Mouse (Mus musculus): Measurements from ENCODE around the gene Tmub1.

Gene Tmub1

DNA sequence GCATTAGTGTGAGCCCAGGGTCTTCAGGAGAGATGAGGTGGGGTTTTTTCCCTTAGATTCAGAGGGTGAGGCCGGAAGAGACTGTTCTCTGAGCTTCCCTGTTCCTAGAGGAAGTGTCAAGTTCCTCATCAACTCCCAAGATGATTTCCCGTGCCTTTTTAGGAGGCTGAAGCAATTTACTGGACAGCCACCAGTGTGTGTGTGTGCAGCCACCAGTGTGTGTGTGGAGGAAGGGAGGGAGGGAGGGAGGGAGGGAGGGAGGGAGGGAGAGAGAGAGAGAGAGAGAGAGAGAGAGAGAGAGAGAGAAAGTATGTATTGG lies 6.3 kb upstream of the Tmub1 start:
- DNase-seq (ENCODE audit: low spot score), result no peak

DNA sequence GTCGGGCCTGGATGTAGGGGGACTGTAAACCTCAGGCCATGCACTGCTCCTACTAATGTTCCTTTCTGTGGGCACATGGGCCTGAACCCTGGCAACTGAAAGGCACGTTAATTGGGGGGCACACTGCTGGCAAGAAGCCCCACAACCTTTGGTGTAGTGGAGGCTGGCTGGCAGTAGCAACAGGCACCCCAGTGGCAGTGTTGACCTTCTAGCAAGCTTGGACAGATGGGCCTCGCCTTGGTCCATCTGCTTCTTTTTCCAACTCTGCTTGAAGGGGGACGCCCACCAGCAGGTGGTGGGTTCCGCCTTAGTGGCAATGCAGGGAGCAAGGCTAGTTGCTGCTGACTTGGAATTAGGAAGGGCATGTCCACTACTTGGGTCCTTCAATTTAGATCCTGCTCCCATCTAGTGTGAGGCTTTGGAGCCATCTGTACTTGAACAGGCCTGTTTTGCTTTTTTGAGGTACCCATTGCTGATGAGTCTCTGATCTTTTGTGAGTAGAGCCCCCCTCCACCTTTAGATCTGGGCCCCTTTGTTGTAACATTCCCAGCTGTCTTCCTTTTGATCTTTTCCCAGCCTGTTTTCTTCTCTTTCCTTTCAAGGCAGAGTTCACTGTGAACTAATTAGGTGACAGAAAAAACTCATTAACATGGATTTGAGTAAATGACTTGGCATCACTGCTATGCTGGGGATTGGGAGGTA lies 5.8 kb upstream of the Tmub1 start:
- DNase-seq (ENCODE audit: low spot score), result no peak

GRCm38 (mm10) chr5:24452691-24453233 lies 5.1 kb upstream of the Tmub1 start:
- DNase-seq (ENCODE audit: low spot score), result peak; percentile 38

DNA sequence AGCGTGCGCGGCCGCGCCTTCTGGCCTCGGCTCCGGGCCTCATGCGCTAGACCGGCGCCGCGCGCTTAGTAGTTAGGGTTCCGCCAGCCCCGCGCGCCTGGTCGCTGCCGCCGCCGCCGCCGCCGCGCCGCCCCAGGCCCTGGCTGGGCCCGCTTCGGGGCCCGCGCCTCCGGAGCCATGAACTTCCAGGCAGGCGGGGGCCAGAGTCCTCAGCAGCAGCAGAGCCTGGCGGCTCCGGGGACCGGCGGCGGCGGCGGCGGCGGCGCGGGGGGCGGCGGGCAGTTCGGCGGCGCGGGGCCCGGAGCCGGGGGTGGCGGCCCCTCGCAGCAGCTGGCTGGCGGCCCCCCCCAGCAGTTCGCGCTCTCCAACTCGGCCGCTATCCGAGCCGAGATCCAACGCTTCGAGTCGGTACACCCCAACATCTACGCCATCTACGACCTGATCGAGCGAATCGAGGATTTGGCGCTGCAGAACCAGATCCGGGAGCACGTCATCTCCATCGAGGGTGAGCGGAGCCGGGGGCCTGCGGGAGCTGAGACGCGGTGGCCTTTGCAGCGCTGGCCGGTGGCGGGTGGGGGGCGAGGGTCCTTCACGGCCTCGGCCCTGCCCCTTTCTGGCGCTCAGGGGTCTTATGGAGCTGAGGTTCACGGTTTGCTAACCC lies 4.5 kb upstream of the Tmub1 start, which contains the start of gene Agap3:
TSS of gene Agap3 (plus strand) at position 148 of the 661 bp plus-strand sequence.
- DNase-seq (ENCODE audit: low spot score), result no peak

- peak; percentile 92 for DNase-seq (ENCODE audit: low spot score)
Measured at GRCm38 (mm10) chr5:24451264-24452029, 3.8 kb upstream of the Tmub1 start.

DNA sequence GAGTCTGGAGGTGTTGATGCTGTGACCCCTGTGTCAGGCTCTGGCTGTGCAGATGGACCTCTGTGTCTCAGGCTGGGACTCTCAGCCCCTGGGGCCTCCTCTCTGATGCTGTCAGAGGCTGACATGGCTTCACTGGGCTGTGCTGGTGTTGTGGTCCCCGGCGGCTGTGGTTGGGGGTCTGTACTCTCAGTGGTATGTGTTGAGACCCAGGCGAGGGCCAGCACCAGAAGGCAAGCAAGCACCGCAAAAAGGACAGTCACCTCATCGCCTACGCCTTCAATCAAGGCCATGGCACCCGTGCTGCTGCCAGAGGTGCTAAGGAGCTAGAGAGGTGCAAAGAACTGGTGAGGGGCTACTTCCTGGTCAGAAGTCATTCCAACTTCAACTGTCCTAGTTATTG lies 1.0 kb downstream of the Tmub1 start:
- no peak for DNase-seq (ENCODE audit: low spot score)

DNA sequence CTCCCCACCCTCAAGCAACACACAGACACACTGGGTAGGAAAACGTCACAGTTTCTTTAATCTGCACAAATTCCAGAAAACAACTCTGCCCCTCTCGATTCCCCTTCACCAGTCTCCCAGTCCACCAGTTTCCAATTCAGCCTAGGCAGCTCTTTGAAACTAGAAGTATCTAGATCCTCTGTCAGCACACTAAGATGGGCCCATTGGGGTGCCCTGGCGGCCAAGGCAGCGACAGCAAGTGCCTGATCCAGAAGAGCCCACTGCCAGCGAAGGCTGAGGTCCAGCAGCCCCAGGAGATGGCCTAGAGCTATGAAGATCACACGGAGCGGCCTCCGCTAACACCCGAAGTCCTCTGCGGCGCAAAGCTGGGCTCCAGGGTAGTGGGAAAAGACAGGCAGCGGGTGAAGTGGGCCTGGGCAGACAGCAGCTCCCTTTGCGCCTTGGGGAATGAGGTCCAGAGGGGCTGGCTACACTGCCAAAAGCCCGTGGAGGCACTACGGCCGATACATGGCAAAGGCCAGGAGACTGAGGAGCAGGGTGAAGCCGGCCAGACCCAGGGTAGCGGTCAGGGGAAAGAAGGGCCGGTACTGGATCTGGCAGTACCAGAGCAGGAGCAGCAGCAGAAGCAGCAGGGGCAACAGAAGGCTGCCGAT lies 2.1 kb downstream of the Tmub1 start:
- DNase-seq (ENCODE audit: low spot score), result no peak

- DNase-seq (ENCODE audit: low spot score), result peak; percentile 93
Measured at GRCm38 (mm10) chr5:24444746-24445427, 2.8 kb downstream of the Tmub1 start, which contains the start of gene Fastk. TSS of gene Fastk (minus strand) at chr5:24445287.

DNA sequence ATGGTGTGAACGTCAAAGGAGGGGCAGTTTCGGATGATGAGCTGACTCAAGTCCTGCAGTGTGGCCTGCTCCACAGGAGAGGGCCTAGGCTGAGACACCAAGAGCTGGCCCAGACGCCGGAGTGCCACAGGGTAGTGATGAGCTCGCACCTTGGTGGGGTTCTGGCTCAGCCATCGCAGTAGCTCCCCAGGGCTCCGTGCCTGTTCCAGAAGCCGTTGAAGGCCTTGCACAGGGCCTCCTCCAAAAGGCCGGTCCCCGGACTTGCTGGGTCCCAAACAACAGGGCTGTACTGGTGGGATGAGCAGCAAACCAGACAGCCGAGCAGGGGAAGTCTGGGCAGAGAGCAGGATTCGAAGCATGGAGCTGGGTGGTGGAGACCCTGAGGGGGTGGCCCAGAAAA lies 3.7 kb downstream of the Tmub1 start:
- no peak for DNase-seq (ENCODE audit: low spot score)

DNA sequence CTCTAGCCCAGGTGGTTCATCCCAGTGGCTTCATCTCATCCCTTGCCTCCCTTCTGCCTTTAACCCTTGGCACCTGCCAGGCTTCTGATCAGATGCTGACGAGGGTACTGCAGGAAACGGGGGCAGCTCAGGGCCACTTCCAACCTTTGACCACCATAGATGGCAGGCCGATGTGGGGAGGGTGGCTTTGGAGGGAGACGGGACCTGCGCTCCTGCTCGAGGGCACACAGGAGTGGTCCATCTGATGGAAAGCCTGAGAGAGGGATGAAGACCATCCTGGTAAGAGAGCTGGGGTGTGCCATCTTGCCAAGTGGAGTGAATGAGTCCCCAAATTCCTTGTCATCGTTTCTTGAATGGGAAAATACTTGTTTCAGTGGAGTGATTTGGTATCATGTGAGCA lies 4.5 kb downstream of the Tmub1 start:
- DNase-seq (ENCODE audit: low spot score), result no peak

DNA sequence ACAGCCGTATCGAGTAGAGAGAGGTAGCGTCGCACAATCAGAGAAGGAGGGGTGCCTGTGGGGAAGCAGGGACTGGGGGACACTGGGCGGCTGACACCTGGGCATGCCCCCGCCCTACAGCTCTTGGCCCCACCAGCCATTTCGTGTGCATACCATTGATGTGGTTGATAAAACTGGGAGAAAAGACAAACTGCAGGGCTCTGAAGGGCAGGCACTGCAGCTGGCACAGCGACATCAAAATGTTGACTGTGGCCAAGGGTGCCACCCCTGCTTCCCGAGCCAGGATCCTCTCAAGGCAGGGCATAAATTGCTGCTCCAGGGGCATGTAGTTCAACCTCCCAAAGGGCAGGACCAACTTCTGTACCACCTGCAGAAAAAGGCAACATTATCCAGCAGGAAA lies 5.6 kb downstream of the Tmub1 start:
- no peak for DNase-seq (ENCODE audit: low spot score)

- DNase-seq (ENCODE audit: low spot score), result no peak
Measured at GRCm38 (mm10) chr5:24441187-24441586, 6.5 kb downstream of the Tmub1 start.

GRCm38 (mm10) chr5:24433993-24434392 lies 13.7 kb downstream of the Tmub1 start:
- no peak for DNase-seq (ENCODE audit: low spot score)

DNA sequence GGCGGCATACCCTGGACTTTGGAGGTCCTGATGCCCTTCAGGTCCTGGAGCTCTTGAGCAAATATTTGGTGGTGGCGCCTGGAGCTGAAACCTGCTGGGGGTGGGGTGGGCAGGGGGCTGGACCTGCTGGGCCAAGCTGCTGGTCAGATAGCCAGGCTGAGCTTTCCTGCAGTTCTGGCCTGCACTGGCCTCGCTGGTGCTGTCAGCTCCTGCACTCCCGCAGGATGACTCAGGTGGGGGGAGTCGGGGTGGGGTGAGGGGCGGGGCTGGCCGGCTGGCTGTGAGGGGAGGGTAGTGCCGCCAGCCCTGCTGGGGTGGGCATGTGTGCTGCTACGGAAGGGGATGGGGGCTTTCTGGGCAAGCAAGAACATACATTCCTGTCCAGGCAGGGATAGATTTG lies 19.1 kb downstream of the Tmub1 start:
- peak; percentile 76 for DNase-seq (ENCODE audit: low spot score)

DNA sequence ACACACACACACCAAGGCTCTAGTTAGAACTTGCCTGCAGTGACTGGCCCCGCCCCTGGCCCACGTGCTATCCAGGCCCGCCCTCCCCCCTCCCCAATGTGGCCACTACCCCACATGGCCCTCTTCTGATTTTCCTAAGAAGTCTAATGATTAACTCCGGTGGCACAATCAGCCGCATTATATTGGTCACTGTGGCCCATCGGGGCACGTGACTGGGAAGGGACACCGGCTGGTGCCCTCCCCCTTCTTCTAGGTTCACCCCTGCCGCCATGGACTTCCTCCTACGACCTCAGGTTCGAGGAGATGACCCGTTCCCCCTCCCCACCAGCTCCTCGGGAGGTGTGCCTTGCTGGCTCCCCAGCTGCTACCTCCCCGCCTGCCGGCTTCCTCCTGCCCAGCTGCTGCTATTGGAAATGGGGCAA lies 19.7 kb downstream of the Tmub1 start:
- DNase-seq (ENCODE audit: low spot score), result peak; percentile 87

GRCm38 (mm10) chr5:24427285-24427633 lies 20.4 kb downstream of the Tmub1 start:
- DNase-seq (ENCODE audit: low spot score), result no peak

DNA sequence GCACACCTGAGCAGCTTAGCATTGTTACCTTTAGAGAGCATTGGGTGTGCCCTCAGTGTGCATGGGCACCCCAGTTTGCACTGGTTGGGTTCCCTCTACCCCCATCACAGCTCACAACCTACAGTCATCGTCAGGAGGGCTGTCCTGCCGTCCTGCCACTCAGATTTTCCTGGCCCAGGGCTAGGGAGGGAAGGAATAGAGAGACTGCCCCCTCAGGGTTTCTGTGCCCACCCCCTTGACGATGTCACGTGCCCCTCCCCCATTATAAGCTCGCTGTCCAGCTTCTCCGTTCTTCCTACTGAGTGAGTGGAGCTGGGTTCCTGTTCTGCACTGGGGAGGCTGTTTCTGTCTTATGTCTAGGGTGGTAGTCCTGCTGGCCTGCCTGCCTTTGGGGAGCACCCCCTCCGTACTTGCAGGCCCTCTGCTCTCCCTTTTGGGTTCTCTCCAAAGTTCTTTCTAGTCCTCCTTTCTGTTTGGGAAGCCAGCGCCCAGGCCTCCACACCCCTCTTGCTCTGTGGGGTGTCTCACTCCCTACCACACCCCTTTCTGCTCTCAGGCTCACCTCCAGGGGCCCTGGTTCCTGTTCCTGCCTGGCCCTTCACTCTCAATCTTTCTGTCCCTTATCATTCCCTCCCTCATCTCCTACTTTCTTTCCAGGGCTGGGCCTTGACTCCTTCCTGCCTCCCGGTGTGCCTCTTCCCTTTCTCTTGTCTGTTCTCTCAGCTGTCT lies 20.9 kb downstream of the Tmub1 start:
- no peak for DNase-seq (ENCODE audit: low spot score)

DNA sequence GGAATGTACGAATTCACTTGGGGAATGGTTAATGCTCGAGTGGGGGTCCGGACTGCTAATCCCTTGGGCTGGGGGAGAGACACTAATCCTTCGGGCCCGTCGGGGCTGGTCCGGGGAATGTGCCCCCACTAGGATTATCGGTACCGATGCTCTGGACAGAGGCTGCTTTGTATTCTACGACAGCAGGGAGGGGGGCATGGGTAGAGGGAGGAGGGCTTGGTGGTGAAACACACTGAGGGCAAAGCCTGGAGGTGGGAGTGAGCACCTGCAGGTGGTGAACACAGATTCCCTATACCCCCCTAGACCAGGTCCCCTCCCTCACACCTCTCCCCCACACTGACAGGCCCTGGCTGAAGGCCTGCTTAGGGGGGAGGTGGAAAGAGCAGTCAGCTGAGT lies 21.6 kb downstream of the Tmub1 start:
- no peak for DNase-seq (ENCODE audit: low spot score)

DNA sequence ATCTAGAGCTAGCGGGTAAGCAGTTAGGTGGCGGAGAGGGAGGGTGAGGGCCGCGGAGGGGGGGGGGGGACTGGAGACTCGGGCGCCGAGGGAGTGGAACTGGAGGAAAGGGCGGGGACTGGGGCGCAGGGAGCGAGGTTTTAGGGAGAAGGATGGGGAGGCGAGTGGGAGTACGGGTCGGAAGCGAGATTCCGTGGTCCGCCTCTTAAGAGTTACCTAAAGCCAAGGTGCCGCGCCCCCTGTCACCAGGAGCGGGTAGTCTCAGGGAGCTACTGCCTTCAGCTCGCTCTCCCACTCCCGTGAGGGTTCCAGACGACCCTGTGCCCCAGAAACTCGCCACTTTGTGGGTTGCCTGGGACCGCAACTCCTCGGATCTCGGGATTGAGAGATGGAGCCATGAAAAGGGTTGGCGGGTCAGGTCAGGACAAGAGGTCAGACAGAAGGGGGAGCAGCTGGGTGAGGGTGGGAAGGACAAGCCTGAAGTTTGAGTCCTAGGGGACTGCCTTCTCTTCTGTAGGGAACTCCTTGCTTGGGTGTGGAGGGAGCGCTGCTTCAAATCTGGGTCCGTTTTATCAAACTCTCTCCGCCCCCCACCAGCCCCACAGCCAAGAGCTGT lies 22.1 kb downstream of the Tmub1 start:
- peak; percentile 61 for DNase-seq (ENCODE audit: low spot score)

DNA sequence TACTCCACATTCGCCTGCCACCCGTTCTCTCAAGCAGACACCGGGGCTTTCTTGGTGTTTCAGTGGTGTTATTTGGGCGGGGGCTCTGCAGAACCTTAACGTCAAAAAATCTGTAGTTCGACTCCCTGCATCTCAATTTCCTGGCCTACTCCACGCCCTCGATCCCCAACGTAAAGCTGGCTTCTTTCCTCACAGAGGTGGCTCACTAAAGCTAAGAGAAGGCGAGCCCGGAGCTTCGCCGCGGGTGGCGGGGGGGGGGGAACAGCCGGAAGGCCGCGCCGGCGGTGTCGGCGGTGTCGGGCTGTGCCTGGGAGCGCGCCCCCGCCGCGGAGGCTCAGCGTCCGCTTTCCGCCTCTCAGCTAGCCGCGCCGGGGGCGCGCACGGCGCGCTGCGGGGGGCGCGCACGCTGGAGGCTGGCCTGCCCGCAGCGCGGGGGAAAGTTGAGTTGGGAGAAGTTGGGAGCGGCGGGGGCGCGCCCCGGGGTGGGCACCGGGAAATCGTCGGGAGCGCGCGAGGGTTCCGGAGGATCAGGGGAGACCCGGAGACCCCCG lies 22.7 kb downstream of the Tmub1 start:
- peak; percentile 86 for DNase-seq (ENCODE audit: low spot score)

Data from yolk sac, embryonic 10.5 days (tissue).